Mouse (Mus musculus): ENCODE measurements around the gene Sowahb. TPM values are rescaled to one million over a fixed set of nuclear protein-coding genes. Genes with fewer than 3 reads are reported as not detected.

Gene Sowahb
- polyA plus RNA-seq, 1 experiment from 2014 or later: 0.45 TPM

DNA sequence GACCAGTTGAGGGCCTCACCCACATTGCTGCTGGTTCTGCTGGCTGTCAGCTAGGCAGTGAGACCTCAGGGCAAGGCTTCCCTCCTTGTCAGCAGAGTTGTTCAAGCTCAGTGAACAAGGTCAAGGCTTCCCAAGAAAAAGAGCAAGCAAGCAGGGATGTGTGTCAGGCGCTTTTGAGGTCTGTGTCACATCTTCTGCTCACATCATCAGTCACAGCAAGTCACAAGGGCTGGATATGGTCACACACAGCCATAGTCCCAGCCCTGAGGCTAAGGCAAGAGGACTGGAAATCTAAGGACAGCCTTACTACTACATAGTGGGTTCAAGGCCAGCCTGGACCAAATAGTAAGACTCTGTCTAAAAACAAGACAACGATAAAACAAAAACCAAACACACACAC lies 50.0 kb downstream of the Sowahb start:
- Histone ChIP-seq H3K36me3 (replicated peaks; ENCODE audit: control insufficient read depth, insufficient read depth, low read depth, low read length) (no peaks in the 10 kb centered on the region), H3K27ac (replicated peaks; ENCODE audit: low read depth, low read length) (no peak overlapping the region; the same call in 1 of the 2 replicates), H3K4me1 (ENCODE audit: control insufficient read depth, insufficient read depth, low read length) (peaks cover 4% of the 10 kb centered on the region), H3K27me3 (ENCODE audit: control insufficient read depth, insufficient read depth, low read length) (no peaks in the 10 kb centered on the region), H3K9me3 (replicated peaks; ENCODE audit: control insufficient read depth, low read length) (no peaks in the 10 kb centered on the region), H3K4me3 (ENCODE audit: low read depth, low read length) (no peak overlapping the region), H3K9ac (replicated peaks; ENCODE audit: low read length) (no peak overlapping the region), H3K4me2 (ENCODE audit: low read depth, low read length) (no peak overlapping the region)
- no peak for DNase-seq (ENCODE audit: low spot score)
- WGBS: 84% methylated on average over 2 of the region's 2 CpGs
- ATAC-seq (replicated peaks; ENCODE audit: insufficient number of reproducible peaks, low FRiP score, low TSS enrichment, low read depth): no peak

- Histone ChIP-seq H3K4me2 (ENCODE audit: low read depth, low read length) (no peak overlapping the region), H3K9me3 (replicated peaks; ENCODE audit: control insufficient read depth, low read length) (no peaks in the 10 kb centered on the region), H3K27me3 (ENCODE audit: control insufficient read depth, insufficient read depth, low read length) (no peaks in the 10 kb centered on the region), H3K27ac (replicated peaks; ENCODE audit: low read depth, low read length) (no peak overlapping the region), H3K36me3 (replicated peaks; ENCODE audit: control insufficient read depth, insufficient read depth, low read depth, low read length) (no peaks in the 10 kb centered on the region), H3K4me3 (ENCODE audit: low read depth, low read length) (no peak overlapping the region), H3K9ac (replicated peaks; ENCODE audit: low read length) (no peak overlapping the region), H3K4me1 (ENCODE audit: control insufficient read depth, insufficient read depth, low read length) (peaks cover 4% of the 10 kb centered on the region)
- ATAC-seq (replicated peaks; ENCODE audit: insufficient number of reproducible peaks, low FRiP score, low TSS enrichment, low read depth) (no peak), DNase-seq (ENCODE audit: low spot score) (no peak)
- 82% methylated on average over 6 of the region's 6 CpGs for WGBS
Measured at GRCm38 (mm10) chr5:92994309-92994708, 50.5 kb downstream of the Sowahb start.

- Histone ChIP-seq H3K4me3 (ENCODE audit: low read depth, low read length) (no peak overlapping the region), H3K27ac (replicated peaks; ENCODE audit: low read depth, low read length) (no peak overlapping the region), H3K36me3 (replicated peaks; ENCODE audit: control insufficient read depth, insufficient read depth, low read depth, low read length) (no peaks in the 10 kb centered on the region), H3K9me3 (replicated peaks; ENCODE audit: control insufficient read depth, low read length) (no peaks in the 10 kb centered on the region), H3K9ac (replicated peaks; ENCODE audit: low read length) (no peak overlapping the region), H3K4me1 (ENCODE audit: control insufficient read depth, insufficient read depth, low read length) (no peaks in the 10 kb centered on the region; the same call in 1 of the 2 replicates), H3K27me3 (ENCODE audit: control insufficient read depth, insufficient read depth, low read length) (no peaks in the 10 kb centered on the region), H3K4me2 (ENCODE audit: low read depth, low read length) (no peak overlapping the region)
- ATAC-seq (replicated peaks; ENCODE audit: insufficient number of reproducible peaks, low FRiP score, low TSS enrichment, low read depth) (no peak), DNase-seq (ENCODE audit: low spot score) (no peak)
- WGBS: 85% methylated on average over 3 of the region's 3 CpGs
Measured at GRCm38 (mm10) chr5:92992106-92992505, 52.7 kb downstream of the Sowahb start.

Other genes with a start within 250 kb of the Sowahb start
- gene Sept11, start 48.4 kb upstream of the Sowahb start, polyA plus RNA-seq (2014; fragmentation: Nextera tagmentation; extraction: Ambion mirVana): 236 and 261 TPM in 2 replicates
- 167 TPM in 2 replicates for gene Ccni, start 161.5 kb upstream of the Sowahb start, polyA plus RNA-seq (2014; fragmentation: Nextera tagmentation; extraction: Ambion mirVana)
- 1.4 and 1.7 TPM in 2 replicates for gene 2010109A12Rik, start 161.5 kb upstream of the Sowahb start, polyA plus RNA-seq (2014; fragmentation: Nextera tagmentation; extraction: Ambion mirVana)
- 85.7 and 102 TPM in 2 replicates for gene Ccng2, start 222.2 kb upstream of the Sowahb start, polyA plus RNA-seq (2014; fragmentation: Nextera tagmentation; extraction: Ambion mirVana)

Measured in embryonic facial prominence, embryonic 11.5 days (tissue).